Mouse (Mus musculus): ENCODE data around the gene Olfr312. TPM values are rescaled to one million over a fixed set of nuclear protein-coding genes. Genes with fewer than 3 reads are reported as not detected.

The Olfr312 gene
- total RNA-seq, 2 experiments from 2014 or later: not detected

- intact Hi-C loops (cut with DNase I): no loop called here
Observed at GRCm38 (mm10) chr11:58846919-58847461, 18.0 kb downstream of the Olfr312 start, which contains the start of gene Gm12258. TSS of gene Gm12258 (plus strand) at chr11:58847158.

GRCm38 (mm10) chr11:58847636-58848035, 18.6 kb downstream of the Olfr312 start:
- intact Hi-C loops (cut with DNase I): no loop called here
- no peak for DNase-seq (ENCODE audit: extremely low spot score in 1 of 2, low spot score in 2 of 2)

More at GRCm38 (mm10) chr11:58846919-58847461, 18.0 kb downstream of the Olfr312 start, which contains the start of gene Gm12258:
- DNase-seq (ENCODE audit: extremely low spot score in 1 of 2, low spot score in 2 of 2): peak; percentile 89 to 99

DNA sequence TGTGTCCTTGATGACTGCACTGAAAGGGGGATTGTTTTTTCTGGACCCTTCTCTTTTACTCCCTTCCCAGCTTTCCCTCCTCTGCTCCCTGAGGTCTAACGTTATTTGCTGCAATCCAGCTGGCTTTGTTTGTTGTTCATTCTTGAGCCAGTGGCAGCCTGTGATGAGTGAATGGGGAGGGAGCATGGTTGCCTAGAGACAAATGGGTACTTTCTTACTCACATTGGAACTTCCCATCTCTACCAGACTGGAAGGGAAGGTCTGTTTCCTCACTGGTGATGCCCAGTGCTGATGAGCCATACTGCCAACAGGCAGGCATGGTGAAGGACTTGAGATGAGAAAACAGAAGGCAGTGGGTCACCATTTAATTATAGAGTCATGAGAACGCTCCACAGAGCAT, 20.7 kb downstream of the Olfr312 start:
- intact Hi-C loops (cut with DNase I): no loop called here

DNA sequence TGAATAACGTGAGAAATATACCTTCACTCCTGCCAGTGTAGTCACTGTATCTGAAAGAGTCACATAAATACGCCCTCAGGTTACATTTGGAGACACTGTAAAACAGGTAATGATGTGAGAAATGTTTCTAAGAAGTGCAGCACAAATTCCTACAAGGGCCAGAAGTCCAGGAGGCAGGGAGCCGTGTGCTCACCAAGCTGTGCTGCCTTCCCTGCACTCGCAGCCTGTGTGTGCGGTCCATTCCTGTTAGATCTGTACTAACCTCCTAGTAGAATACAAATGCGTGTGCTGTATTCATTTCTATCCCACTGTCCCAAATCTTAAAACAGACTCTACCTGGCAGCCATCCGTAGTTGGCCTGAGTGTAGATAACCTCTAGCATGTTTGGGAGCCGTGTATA, 31.7 kb downstream of the Olfr312 start:
- no peak for DNase-seq (ENCODE audit: extremely low spot score in 1 of 2, low spot score in 2 of 2)
- intact Hi-C loops (cut with DNase I): no loop called here

More for the DNA sequence above, 20.7 kb downstream of the Olfr312 start:
- DNase-seq (ENCODE audit: extremely low spot score in 1 of 2, low spot score in 2 of 2): no peak

- intact Hi-C loops (cut with DNase I): no loop called here
Observed at GRCm38 (mm10) chr11:58867039-58867953, 38.3 kb downstream of the Olfr312 start, which contains the start of gene 2810021J22Rik. TSS of gene 2810021J22Rik (plus strand) at chr11:58867216.

GRCm38 (mm10) chr11:58867954-58868330, 38.9 kb downstream of the Olfr312 start:
- no peak for DNase-seq (ENCODE audit: extremely low spot score in 1 of 2, low spot score in 2 of 2)
- intact Hi-C loops (cut with DNase I): no loop called here

More at GRCm38 (mm10) chr11:58867039-58867953, 38.3 kb downstream of the Olfr312 start, which contains the start of gene 2810021J22Rik:
- peak; percentile 62 to 82 for DNase-seq (ENCODE audit: extremely low spot score in 1 of 2, low spot score in 2 of 2)

GRCm38 (mm10) chr11:58870961-58871360, 41.9 kb downstream of the Olfr312 start:
- no peak for DNase-seq (ENCODE audit: extremely low spot score in 1 of 2, low spot score in 2 of 2)
- intact Hi-C loops (cut with DNase I): no loop called here

- intact Hi-C loops (cut with DNase I): no loop called here
- no peak for DNase-seq (ENCODE audit: extremely low spot score in 1 of 2, low spot score in 2 of 2)
Observed at GRCm38 (mm10) chr11:58883756-58884155, 54.7 kb downstream of the Olfr312 start.

Other genes starting within 250 kb of the Olfr312 start
- not detected for gene Olfr324, start 234.1 kb upstream of the Olfr312 start, total RNA-seq (2021)
- not detected for gene 2210407C18Rik, start 213.2 kb upstream of the Olfr312 start, total RNA-seq (2021)
- gene Olfr323, start 198.7 kb upstream of the Olfr312 start, total RNA-seq (2021): not detected
- gene Trim58, start 188.8 kb upstream of the Olfr312 start, total RNA-seq (2021): under 1 TPM in 1 of 2 experiments, not detected in 1; 0.20 TPM
- gene Olfr322, start 170.5 kb upstream of the Olfr312 start, total RNA-seq (2021): not detected
- gene Olfr320, start 148.1 kb upstream of the Olfr312 start, total RNA-seq (2021): not detected
- gene Olfr319, start 130.1 kb upstream of the Olfr312 start, total RNA-seq (2021): not detected
- gene Olfr318, start 105.2 kb upstream of the Olfr312 start, total RNA-seq (2021): not detected
- under 1 TPM; 0.20 to 0.30 TPM for gene Olfr317, start 90.0 kb upstream of the Olfr312 start, total RNA-seq (2021)
- under 1 TPM; 0.24 to 0.28 TPM for gene Olfr316, start 76.5 kb upstream of the Olfr312 start, total RNA-seq (2021)
- not detected for gene Olfr315, start 56.0 kb upstream of the Olfr312 start, total RNA-seq (2021)
- gene Olfr314, start 46.3 kb upstream of the Olfr312 start, total RNA-seq (2021): not detected
- 1 to 10 TPM; 1.2 to 2.2 TPM for gene Fam183b, start 27.3 kb upstream of the Olfr312 start, total RNA-seq (2021)
- gene Olfr313, start 14.2 kb upstream of the Olfr312 start, total RNA-seq (2021): not detected
- gene Olfr311, start 10.0 kb downstream of the Olfr312 start, total RNA-seq (2021): not detected
- gene Gm12258, start 17.9 kb downstream of the Olfr312 start, total RNA-seq (2021): 10 to 100 TPM; 17.5 to 18.7 TPM
- 10 to 100 TPM in 1 of 2 experiments, 1 to 10 TPM in 1; 8.8 to 11.0 TPM for gene 2810021J22Rik, start 38.0 kb downstream of the Olfr312 start, total RNA-seq (2021)
- 1 to 10 TPM; 9.5 to 9.6 TPM for gene Zfp39, start 75.0 kb downstream of the Olfr312 start, total RNA-seq (2021)
- under 1 TPM in 1 of 2 experiments, not detected in 1; 0.06 TPM for gene Btnl10, start 88.7 kb downstream of the Olfr312 start, total RNA-seq (2021)
- 100 to 1,000 TPM; 471 to 480 TPM for gene Rnf187, start 109.7 kb downstream of the Olfr312 start, total RNA-seq (2021)
- 100 to 1,000 TPM; 172 to 180 TPM for gene Hist3h2ba, start 119.7 kb downstream of the Olfr312 start, total RNA-seq (2021)
- 10 to 100 TPM; 66.5 to 67.4 TPM for gene Hist3h2a, start 125.4 kb downstream of the Olfr312 start, total RNA-seq (2021)
- gene Trim17, start 125.4 kb downstream of the Olfr312 start, total RNA-seq (2021): 1 to 10 TPM; 2.8 to 3.7 TPM
- 10 to 100 TPM; 22.0 to 22.7 TPM for gene Trim11, start 148.9 kb downstream of the Olfr312 start, total RNA-seq (2021)